Mouse (Mus musculus) ovary, postnatal 10 days (tissue): ENCODE measurements around the gene Olfr1259.
"Not testable (repeated sequence)": the region's sequence is repeated elsewhere in the genome, so short reads cannot be mapped to it uniquely, and the experiment has no call there.

Experiments used
- DNase-seq: peaks from one replicate; pipeline ENCODE4 v3.0.0; 2022; ENCODE audit warnings: low spot score

Gene Olfr1259

GRCm38 (mm10) chr2:89948564-89948963, at the start of gene Olfr1259:
Gene Olfr1259, minus strand, starts transcription at chr2:89948664.
- no peak for DNase-seq

- no peak for DNase-seq
Observed at GRCm38 (mm10) chr2:89990921-89991320, 42.5 kb upstream of the Olfr1259 start, which contains the start of gene Olfr1261. Gene Olfr1261, plus strand, starts transcription at chr2:89991221.

GRCm38 (mm10) chr2:89977709-89978108, 29.2 kb upstream of the Olfr1259 start:
- DNase-seq = no peak

- no peak for DNase-seq
Observed at GRCm38 (mm10) chr2:89974184-89974583, 25.7 kb upstream of the Olfr1259 start, which contains the start of gene Olfr1260. Gene Olfr1260, plus strand, starts transcription at chr2:89974340.

GRCm38 (mm10) chr2:89927009-89927408, 21.5 kb downstream of the Olfr1259 start, which contains the start of gene Olfr1258:
Gene Olfr1258, plus strand, starts transcription at chr2:89927309.
- DNase-seq = no peak

GRCm38 (mm10) chr2:89912616-89913015, 35.8 kb downstream of the Olfr1259 start:
- not testable (repeated sequence) for DNase-seq
